Mouse (Mus musculus) adrenal gland, postnatal 4 days (tissue): ENCODE measurements around the gene Sipa1l1. TPM values are rescaled to one million over a fixed set of nuclear protein-coding genes. Genes with fewer than 3 reads are reported as not detected.

Experiments
- DNase-seq, 2 experiments: peaks; one replicate each; pipeline ENCODE4 v3.0.0; 2021 to 2022; ENCODE audit warnings: low spot score in 2 of 2, mixed read lengths in 2 of 2
- total RNA-seq, 2 experiments: library from RNA; stranded (reverse); gene quantifications; 2 replicates each; pipeline ENCODE4 v1.2.3; 2021

Sipa1l1 gene
- total RNA-seq, 2 experiments from 2014 or later: 32.7 to 40.0 TPM

DNA sequence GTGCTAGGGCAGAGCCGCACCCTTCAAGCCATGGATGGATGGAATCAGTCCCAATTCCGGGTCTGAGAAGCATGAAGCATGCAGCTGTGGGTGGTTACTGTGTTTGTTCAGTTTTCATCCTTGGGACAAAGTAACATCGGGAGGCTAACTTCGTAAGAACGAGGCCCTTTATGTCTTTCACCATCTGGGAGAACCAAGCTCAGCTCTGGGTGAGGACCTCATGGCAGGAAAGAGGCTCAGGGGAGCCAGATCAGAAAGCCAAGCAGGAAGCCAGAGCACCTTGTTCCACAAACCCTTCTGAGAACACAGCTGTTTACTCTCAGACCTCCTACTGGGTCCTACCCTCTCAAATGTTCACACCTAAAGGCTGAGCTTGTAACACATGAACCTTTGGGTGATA lies 330.6 kb downstream of the Sipa1l1 start:
- DNase-seq: no peak
